Mouse (Mus musculus) kidney, postnatal 10 days (tissue): ENCODE measurements around the gene Pin1rt1.

ENCODE experiments used
- DNase-seq: peaks from one replicate; pipeline ENCODE4 v3.0.0; 2021; ENCODE audit warnings: mixed read lengths

Gene Pin1rt1

DNA sequence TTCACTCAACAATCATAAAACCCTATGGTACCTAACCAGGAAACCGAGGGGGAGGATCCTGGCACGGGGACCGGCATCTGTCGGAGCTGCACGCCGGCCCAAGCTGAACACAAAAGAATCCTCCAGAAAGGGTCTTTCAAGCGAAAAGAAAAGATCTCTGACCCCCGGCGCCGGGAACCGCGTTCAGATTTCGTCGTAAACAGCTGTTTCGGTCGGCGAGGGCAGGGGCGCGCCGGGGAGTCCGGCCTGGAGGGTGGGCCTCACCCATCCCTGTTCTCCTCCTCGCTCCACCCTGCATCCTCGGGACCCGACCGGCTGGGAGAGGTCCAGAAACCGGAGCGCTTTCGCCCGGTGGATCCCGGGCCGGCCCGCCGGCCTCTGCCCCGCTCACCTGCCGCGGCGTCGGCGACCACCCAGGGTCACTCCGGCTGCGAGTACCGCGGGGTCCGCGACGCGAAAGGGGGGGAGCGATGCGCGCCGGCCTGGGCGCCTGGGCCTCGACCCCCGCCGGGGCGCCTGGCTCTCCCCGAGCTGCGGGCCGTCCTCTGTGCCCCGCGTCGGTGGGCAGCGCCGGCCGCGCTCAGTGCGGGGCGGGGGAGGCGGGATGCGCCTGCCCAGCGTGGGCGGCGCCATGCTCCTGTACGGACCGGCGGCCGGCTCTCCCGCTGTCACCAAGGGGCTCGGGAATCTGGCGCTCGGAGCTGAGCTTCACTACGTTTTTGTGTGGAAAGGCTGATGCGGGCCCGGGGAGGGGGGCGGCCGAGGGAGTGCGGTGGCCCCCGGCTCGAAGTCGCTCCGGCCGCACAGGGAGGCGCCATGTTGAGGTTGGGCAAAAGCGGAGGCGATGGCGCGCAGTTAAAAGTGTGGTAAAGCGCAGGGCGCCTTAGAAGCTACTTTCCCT lies 4.3 kb downstream of the Pin1rt1 start, which contains the start of gene Tcp11l1:
Gene Tcp11l1 (minus strand): TSS at position 585 of the 901 bp plus-strand sequence.
- peak; percentile 75 for DNase-seq

DNA sequence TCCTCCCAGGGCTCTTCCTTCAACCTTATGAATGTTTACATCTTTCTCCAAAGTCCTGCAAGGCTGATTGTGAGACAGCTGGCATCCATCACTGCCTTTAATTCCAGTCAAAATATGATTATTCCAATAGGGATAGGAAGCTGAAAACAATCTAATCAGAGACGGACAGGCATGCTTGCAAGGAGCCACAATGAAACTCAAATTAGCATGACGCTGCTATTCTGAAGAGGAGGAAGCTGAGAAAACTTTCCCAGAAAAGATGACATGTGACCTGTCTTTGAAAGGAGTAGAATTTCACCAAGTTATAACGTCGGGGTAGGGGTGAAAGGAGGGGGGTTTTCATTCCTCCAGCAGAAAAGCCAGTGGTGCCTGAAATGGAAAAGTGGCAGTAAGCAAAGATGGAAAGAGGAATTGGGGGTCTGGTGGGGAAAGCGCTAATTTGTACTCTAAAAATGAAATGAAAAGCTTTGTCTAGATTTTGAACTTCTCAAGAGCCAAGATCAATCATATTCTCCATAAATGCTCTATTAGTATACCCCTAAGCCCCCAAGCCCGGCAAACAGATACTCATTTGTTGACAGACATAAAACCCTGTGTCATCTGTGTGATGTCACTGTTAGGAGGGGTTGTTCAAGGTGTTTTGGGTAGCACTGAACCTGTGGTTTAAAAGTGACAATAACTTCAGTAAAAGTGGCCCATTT lies 5.4 kb downstream of the Pin1rt1 start:
- no peak for DNase-seq

DNA sequence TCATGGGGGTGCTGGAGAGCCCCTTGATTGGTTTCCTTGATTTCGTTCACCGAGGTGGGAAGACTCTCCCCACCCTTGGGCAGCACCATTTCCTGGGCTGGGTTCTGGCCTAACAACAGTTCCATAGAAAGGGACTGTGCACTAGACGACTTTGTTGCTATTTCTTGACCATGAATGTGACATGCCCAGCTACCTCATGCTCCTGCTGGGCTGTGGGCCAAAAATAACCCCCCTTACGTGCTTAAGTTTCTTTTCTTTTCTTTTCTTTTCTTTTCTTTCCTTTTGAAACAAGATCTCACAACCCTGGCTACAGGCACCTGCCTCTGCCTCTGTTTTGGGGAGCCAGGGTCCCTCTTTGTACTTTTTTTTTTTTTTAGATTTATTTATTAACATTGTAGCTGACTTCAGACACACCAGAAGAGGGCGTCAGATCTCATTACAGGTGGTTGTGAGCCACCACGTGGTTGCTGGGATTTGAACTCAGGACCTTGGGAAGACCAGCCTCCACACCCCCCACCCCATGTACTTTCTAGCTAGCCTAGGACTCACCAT lies 6.3 kb downstream of the Pin1rt1 start:
- no peak for DNase-seq

DNA sequence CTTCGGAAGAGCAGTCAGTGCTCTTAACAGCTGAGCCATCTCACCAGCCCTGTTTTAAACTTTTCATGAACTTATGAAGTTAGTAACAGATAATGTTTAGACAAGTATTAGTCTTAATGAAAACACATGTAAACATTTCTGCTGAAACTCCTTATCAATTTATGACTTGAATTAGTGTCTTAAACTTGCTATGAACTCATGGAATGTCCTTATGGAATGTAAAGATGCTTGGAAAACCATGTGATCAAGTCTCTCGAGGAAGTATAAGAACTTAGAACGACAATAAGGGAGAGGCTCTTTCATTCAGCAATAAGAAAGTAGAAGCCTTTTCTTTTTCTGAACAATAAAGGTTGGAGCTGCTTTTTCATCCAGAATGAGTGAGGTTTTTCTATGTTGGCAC lies 11.8 kb downstream of the Pin1rt1 start:
- DNase-seq: no peak

DNA sequence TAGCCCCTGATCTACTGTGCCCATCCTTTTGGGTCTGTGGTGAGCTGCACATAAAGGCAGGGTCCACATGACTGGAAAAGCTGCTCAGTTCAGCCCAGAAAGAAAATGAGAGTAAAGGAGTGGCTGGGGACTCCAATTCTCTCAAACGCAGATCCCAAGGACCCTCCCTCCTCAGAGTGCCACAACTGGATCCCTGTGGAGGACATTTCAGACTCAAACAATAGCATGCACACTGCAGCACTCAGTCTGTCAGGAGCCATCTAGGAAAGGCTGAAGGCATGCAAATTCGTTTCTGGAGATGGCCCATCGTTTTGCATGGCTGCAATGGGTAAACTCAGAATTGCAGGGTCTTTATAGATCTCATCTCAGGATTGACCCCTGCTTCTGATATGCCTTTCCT lies 13.0 kb downstream of the Pin1rt1 start:
- DNase-seq: no peak

DNA sequence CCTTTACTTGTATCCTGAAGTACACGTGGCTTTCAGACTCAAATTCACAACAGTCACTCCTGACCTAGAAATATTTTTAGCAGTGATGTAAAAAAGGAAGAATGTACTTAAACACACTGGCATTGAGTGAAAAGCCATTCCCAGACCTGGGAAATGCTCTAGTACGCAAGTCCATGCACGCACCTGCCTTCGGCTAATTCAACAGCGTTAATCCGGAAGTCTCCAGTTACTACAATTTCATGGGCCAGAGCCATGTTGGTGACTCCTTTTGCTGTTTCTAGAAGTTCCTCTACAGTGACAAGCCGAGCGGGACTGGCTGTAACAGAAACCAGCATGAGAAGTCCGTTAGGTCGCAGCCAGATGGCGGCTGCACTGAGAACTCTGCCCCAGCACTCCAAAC lies 16.5 kb downstream of the Pin1rt1 start:
- no peak for DNase-seq

DNA sequence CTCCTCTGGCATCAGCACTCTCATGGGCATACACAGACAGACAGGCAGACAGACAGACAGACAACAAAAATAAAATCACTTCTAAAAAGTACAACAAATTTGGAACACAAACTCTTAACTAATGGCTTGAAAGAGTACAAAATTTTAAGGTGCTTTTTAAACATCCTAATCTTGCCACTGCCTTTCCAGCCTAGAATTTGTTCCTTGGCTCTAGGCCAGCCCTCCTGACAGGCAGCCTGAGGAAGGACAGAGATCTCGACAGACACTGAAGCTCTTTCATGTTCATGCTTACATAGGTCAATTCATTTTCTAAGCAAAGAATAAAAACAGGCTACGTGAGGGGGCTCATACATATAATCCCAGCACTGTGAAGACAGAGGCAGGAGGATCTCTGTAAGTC lies 23.6 kb downstream of the Pin1rt1 start:
- no peak for DNase-seq

DNA sequence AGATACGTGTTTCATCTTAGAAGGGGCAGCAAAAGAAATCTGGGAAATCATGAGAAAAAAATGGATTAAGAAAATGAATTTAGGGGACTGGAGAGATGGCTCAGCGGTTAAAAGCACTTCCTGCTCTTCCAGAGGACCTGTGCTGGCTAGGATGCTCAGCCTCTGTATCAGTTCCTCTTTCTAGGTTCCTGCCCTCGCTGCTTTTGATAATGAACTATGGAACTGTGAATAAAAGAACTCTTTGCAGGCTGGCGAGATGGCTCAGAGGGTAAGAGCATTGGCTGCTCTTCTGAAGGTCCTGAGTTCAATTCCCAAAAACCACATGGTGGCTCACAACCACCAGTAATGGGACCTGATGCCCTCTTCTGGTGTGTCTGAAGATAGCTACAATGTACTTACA lies 25.5 kb downstream of the Pin1rt1 start:
- DNase-seq: no peak

DNA sequence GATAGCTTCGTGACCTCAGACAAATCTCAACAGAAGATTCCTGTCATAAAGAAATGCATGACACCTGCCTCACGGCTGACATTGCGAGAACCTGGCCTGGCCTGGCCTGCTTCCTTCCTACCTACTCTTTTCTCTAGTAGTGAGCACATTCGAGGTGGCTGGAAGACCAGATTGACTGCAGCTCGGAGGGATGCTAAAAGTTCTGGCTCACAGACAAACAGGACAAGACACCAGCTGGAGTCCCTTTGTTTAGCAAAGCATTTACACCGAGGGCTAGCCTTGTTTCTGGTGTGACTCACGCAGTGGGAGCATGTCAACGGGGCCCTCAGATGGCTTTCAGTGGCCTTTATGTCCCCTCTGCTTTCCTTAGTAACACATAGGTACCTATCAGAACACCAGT lies 27.5 kb downstream of the Pin1rt1 start:
- DNase-seq: no peak

DNA sequence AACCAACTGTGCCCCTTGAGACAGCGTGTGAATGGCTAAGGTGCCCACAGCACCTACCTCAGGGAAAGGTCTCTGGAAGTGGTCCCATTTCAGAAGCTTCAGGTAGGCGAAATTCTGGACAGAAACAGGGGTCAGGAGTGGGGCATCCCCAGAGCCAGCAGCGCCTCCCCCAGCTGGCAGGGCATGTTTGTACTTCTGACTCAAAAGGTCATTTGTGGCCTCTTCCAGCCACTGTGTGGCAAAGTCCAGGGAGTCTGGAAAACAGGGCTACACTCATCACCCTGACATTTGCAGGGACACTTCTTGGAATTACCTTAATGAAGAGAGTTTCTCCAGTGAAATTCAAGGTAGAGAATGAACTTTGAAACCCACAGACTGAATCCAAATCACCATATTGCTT lies 27.9 kb downstream of the Pin1rt1 start:
- no peak for DNase-seq

DNA sequence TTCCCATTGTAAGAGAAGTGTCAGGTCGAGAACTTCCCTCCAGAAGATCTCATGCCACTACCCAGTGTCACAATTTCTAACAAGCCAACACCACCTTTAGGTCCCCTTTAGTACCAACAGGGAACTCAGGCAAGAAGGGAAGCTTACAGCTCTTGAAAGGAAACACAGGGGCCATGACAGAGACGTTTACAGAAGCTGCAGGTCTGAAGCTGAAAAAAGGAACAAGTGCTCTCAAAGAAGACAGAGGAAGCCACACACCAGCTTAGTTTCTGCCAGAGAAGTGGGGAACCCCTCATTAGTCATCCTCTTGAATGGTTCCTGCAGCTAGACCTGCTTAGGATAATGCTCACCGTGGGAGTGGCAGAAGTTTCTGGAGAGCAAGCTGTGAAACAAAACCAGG lies 28.9 kb downstream of the Pin1rt1 start:
- no peak for DNase-seq

DNA sequence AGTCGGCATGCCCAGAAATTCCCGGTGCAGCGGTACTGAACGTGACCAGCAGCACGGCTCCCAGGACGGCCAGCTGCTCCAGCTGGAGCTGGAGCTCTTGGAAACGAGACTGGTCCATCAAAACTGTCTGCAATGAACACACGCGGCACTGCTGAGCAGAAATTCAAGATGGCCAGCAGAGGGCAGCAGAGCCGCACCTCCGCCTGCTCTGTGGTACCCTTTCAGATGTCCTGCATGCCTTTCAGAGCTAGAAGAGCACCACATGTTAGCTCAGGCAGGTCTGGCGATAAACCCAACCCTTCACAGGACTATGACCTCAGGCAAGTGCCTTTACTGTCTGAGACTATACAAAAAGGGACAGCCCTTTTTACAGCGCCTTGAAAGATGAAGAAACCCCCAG lies 30.8 kb downstream of the Pin1rt1 start:
- peak; percentile 91 for DNase-seq

DNA sequence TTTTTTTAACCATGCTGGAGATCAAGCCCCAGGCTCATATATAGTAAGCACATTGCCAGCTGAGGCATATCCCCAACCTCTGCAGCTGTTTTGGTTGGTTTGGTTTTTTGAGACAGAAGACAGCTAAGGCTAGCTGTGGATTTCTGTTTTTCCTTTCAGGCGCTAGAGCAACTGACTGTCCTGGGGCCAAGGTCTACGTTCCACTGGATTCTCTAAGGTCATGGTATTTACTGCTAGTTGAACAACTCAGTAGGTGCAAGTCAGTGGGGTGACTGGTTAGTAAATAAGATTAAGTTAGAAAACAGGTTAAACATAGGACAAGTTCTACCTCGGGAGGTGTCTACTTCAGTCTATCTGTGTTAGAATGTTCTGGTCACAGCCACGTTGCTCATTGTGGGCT lies 31.4 kb downstream of the Pin1rt1 start:
- no peak for DNase-seq

DNA sequence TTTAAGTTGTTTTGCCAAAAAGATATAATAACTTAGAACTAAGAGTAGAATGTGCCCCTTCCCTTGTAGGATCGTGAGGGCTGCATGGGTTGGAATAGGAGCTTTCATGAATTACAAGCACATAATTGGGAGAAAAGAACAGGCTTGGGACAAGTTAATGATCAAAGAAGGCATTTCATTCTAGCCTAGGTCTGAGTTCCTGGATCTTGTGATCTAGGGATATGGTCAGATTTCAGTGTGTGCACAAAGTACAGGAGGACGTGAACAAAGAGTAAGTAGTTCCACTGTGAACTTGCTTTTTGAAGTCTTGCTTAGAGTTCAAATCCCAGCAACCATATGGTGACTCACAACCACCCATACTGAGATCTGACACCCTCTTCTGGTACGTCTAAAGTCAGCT lies 38.9 kb downstream of the Pin1rt1 start:
- DNase-seq: no peak

DNA sequence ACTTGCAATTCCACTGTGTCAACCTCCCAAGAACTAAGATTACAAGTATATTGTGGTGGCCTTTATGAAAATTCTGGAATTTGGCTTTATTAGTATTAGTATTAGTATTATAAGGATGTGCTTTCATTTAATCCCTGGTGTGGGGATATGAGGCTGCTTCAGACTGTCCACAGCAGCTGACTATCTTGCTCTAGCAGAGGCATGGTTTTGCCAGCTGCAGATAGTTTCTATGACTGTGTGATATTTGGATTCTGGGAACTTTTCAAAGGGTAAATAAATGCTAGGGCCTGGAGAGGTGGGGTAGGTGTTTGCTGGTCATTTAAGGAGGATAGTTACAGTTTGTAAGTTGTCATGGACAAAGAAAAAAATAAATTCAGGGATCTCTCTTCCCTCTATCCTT lies 44.5 kb downstream of the Pin1rt1 start:
- DNase-seq: no peak

DNA sequence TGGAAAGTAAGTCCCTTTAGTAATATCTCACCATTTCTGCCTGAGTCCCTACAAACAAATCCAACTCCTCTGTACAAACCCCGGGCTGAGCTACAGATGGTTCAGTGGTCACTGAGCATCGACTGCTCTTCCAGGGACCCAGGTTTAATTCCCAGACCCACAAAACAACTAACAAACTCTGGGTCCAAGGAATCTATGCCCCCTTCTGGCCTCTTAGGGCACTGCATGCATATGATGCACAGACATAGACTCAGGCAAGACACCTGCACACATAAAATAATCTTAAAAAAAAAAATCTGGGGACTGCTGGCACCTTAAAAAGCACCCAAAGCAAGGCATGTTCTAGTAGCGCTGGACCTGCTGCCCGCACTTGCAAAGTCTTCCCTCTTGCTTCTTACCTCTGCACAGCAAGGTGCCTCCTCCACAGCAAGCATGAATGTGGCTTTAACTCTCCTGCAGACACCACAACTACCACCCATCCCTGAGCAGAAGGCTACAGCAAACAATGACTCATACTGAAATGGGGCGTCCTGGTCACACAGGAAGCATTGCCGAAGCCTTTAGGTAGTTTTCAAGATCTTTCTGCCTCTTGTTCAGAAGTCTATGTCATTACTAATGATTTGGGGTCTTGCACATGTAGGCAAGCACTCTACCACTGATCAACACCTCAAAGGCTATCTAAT lies 46.9 kb downstream of the Pin1rt1 start:
- DNase-seq: no peak
